Mouse (Mus musculus) limb, embryonic 12.5 days (tissue): ENCODE results near the gene Snx17. TPM values are rescaled to one million over a fixed set of nuclear protein-coding genes. Genes with fewer than 3 reads are reported as not detected.
"Not testable (repeated sequence)": the region's sequence is repeated elsewhere in the genome, so short reads cannot be mapped to it uniquely, and the experiment has no call there.

Experiments used
- ATAC-seq: fragments of 200-750 bp; cut with Nextera tagmentation; 2 replicates; pipeline ENCODE4 v1.8.0; 2017; ENCODE audit warnings: low read depth, moderate TSS enrichment; ENCODE audit not compliant: insufficient number of reproducible peaks, insufficient read depth, low FRiP score, low TSS enrichment
- H3K27ac ChIP-seq: fragments of 300-500 bp; sonication (generic); 2 replicates; pipeline ENCODE4 v1.5.1; 2016; ENCODE audit warnings: mild to moderate bottlenecking, moderate library complexity
- H3K27me3 ChIP-seq: fragments of 300-500 bp; sonication (generic); 2 replicates; pipeline ENCODE4 v1.6.1; 2016; ENCODE audit warnings: mild to moderate bottlenecking, moderate library complexity
- H3K36me3 ChIP-seq: fragments of 300-500 bp; sonication (generic); 2 replicates; pipeline ENCODE4 v1.6.1; 2016; ENCODE audit warnings: mild to moderate bottlenecking, moderate library complexity
- H3K4me1 ChIP-seq: fragments of 300-500 bp; sonication (generic); replicated peaks from 2 replicates; pipeline ENCODE4 v1.6.1; 2016
- H3K4me2 ChIP-seq: fragments of 300-500 bp; sonication (generic); 2 replicates; pipeline ENCODE4 v1.6.1; 2016; ENCODE audit warnings: mild to moderate bottlenecking, moderate library complexity
- H3K4me3 ChIP-seq: fragments of 300-500 bp; sonication (generic); replicated peaks from 2 replicates; pipeline ENCODE4 v1.5.1; 2016; ENCODE audit warnings: mild to moderate bottlenecking
- H3K9ac ChIP-seq: fragments of 300-500 bp; sonication (generic); replicated peaks from 2 replicates; pipeline ENCODE4 v1.6.1; 2016; ENCODE audit warnings: mild to moderate bottlenecking, moderate library complexity
- H3K9me3 ChIP-seq: fragments of 300-500 bp; sonication (generic); 2 replicates; pipeline ENCODE4 v1.6.1; 2016; ENCODE audit warnings: mild to moderate bottlenecking, moderate library complexity
- WGBS: fragments of 180-500 bp; shearing (Covaris S2); methylation state at CpG from one replicate; pipeline ENCODE4 v1.1.7; 2016; 5-methylcytosine and 5-hydroxymethylcytosine counted together
- polyA plus RNA-seq: library from polyadenylated mRNA; unstranded; fragments of >200 nt; fragmentation: Nextera tagmentation; extraction: Ambion mirVana; gene quantifications from 2 replicates; pipeline ENCODE4 v1.2.1, GENCODE M21; 2016

The Snx17 gene
- polyA plus RNA-seq, 1 experiment from 2014 or later = 153 TPM

- H3K9me3 ChIP-seq, H3K36me3 ChIP-seq, H3K4me1 ChIP-seq, H3K27me3 ChIP-seq, H3K4me2 ChIP-seq, H3K9ac ChIP-seq, ATAC-seq, H3K27ac ChIP-seq, H3K4me3 ChIP-seq: not testable (repeated sequence)
- 91% methylated on average over 6 of the region's 6 CpGs for WGBS
These were observed 23.5 kb downstream of the Snx17 start for GRCm38 (mm10) chr5:31216554-31216953.

GRCm38 (mm10) chr5:31218294-31218693 lies 25.3 kb downstream of the Snx17 start:
- Histone ChIP-seq H3K4me3 (no peak overlapping the region), H3K36me3 (no peaks in the 10 kb centered on the region), H3K4me2 (no peak overlapping the region), H3K27ac (no peak overlapping the region), H3K27me3 (no peaks in the 10 kb centered on the region), H3K9ac (no peak overlapping the region), H3K9me3 (no peaks in the 10 kb centered on the region), H3K4me1 (peaks cover 9% of the 10 kb centered on the region; the same call in 1 of the 2 replicates)
- ATAC-seq = no peak
- 61% methylated on average over 7 of the region's 7 CpGs for WGBS

- no peak overlapping the region for H3K27ac ChIP-seq
- H3K9ac ChIP-seq = no peak overlapping the region; the same call in 1 of the 2 replicates
- no peak for ATAC-seq
These were observed 26.0 kb downstream of the Snx17 start for GRCm38 (mm10) chr5:31219070-31219469.

GRCm38 (mm10) chr5:31219474-31219873 lies 26.4 kb downstream of the Snx17 start:
- Histone ChIP-seq H3K36me3 (no peaks in the 10 kb centered on the region), H3K9me3 (no peaks in the 10 kb centered on the region), H3K4me1 (peaks cover 9% of the 10 kb centered on the region; the same call in 1 of the 2 replicates), H3K27ac (peak overlapping the region; percentile 96; the same call in 1 of the 2 replicates), H3K4me3 (peak overlapping the region; percentile 95), H3K27me3 (no peaks in the 10 kb centered on the region), H3K9ac (peak overlapping the region; percentile 88), H3K4me2 (peak overlapping the region; percentile 82)
- WGBS = 2% methylated on average over 11 of the region's 11 CpGs
- ATAC-seq = no peak

More at GRCm38 (mm10) chr5:31219070-31219469, 26.0 kb downstream of the Snx17 start:
- WGBS = 1% methylated on average over 2 of the region's 2 CpGs
- peak overlapping the region; percentile 95 for H3K4me3 ChIP-seq
- peaks cover 9% of the 10 kb centered on the region; the same call in 1 of the 2 replicates for H3K4me1 ChIP-seq
- H3K27me3 ChIP-seq = no peaks in the 10 kb centered on the region
- H3K9me3 ChIP-seq = no peaks in the 10 kb centered on the region
- H3K4me2 ChIP-seq = peak overlapping the region; percentile 82
- H3K36me3 ChIP-seq = no peaks in the 10 kb centered on the region

- peak overlapping the region; percentile 82 for H3K4me2 ChIP-seq
- WGBS = under 1% methylated on average over 40 of the region's 40 CpGs
- no peaks in the 10 kb centered on the region for H3K9me3 ChIP-seq
- peak overlapping the region; percentile 95 for H3K4me3 ChIP-seq
- ATAC-seq = peak; percentile 52
- H3K9ac ChIP-seq = peak overlapping the region; percentile 88
- H3K4me1 ChIP-seq = peaks cover 9% of the 10 kb centered on the region; the same call in 1 of the 2 replicates
- peak overlapping the region; percentile 96 for H3K27ac ChIP-seq
- H3K27me3 ChIP-seq = no peaks in the 10 kb centered on the region
- no peaks in the 10 kb centered on the region for H3K36me3 ChIP-seq
These were observed 27.0 kb downstream of the Snx17 start for GRCm38 (mm10) chr5:31219911-31220447.

- Histone ChIP-seq H3K36me3 (no peaks in the 10 kb centered on the region), H3K27ac (peak within 1 kb of the TSS; percentile 96), H3K9ac (peak within 1 kb of the TSS; percentile 88), H3K9me3 (no peaks in the 10 kb centered on the region), H3K4me2 (peak within 1 kb of the TSS; percentile 82), H3K4me1 (peaks cover 9% of the 10 kb centered on the region; the same call in 1 of the 2 replicates), H3K4me3 (peak within 1 kb of the TSS; percentile 95), H3K27me3 (no peaks in the 10 kb centered on the region)
- WGBS = under 1% methylated on average over 70 of the region's 70 CpGs
- ATAC-seq = peak; percentile 93
These were observed 27.6 kb downstream of the Snx17 start, which contains the start of gene Ppm1g for GRCm38 (mm10) chr5:31220448-31221303. Gene Ppm1g, minus strand, starts transcription at chr5:31220687.

GRCm38 (mm10) chr5:31221304-31221945 lies 28.4 kb downstream of the Snx17 start:
- peak overlapping the region; percentile 82 for H3K4me2 ChIP-seq
- ATAC-seq = no peak
- no peaks in the 10 kb centered on the region for H3K36me3 ChIP-seq
- 13% methylated on average over 11 of the region's 11 CpGs for WGBS
- H3K27me3 ChIP-seq = no peaks in the 10 kb centered on the region
- H3K4me1 ChIP-seq = peaks cover 9% of the 10 kb centered on the region; the same call in 1 of the 2 replicates
- peak overlapping the region; percentile 96 for H3K27ac ChIP-seq
- no peaks in the 10 kb centered on the region for H3K9me3 ChIP-seq
- H3K9ac ChIP-seq = peak overlapping the region; percentile 88
- peak overlapping the region; percentile 95 for H3K4me3 ChIP-seq

- no peaks in the 10 kb centered on the region for H3K9me3 ChIP-seq
- no peaks in the 10 kb centered on the region for H3K36me3 ChIP-seq
- H3K9ac ChIP-seq = no peak overlapping the region
- no peak for ATAC-seq
- no peaks in the 10 kb centered on the region for H3K27me3 ChIP-seq
- no peak overlapping the region for H3K27ac ChIP-seq
- no peak overlapping the region for H3K4me2 ChIP-seq
- WGBS = 91% methylated on average over 9 of the region's 9 CpGs
- no peak overlapping the region for H3K4me3 ChIP-seq
- H3K4me1 ChIP-seq = peaks cover 9% of the 10 kb centered on the region; the same call in 1 of the 2 replicates
These were observed 29.7 kb downstream of the Snx17 start for GRCm38 (mm10) chr5:31222696-31223095.

- H3K9ac ChIP-seq = no peak overlapping the region
- WGBS = 65% methylated on average over 1 of the region's 1 CpGs
- H3K9me3 ChIP-seq = no peaks in the 10 kb centered on the region
- no peaks in the 10 kb centered on the region for H3K27me3 ChIP-seq
- H3K27ac ChIP-seq = no peak overlapping the region
- H3K4me2 ChIP-seq = no peak overlapping the region
- H3K4me3 ChIP-seq = no peak overlapping the region
- ATAC-seq = no peak
- H3K4me1 ChIP-seq = 0 out of 2 replicates have a peak, but pooled peaks cover 3% of the 10 kb centered on the region
- no peaks in the 10 kb centered on the region for H3K36me3 ChIP-seq
These were observed 33.6 kb downstream of the Snx17 start for GRCm38 (mm10) chr5:31226641-31227040.

GRCm38 (mm10) chr5:31240637-31241521 lies 47.9 kb downstream of the Snx17 start, which contains the start of the genes Nrbp1 and Gm9970:
Gene Nrbp1, plus strand, starts transcription at chr5:31240864.
Gene Gm9970, minus strand, starts transcription at chr5:31241232.
- under 1% methylated on average over 101 of the region's 103 CpGs for WGBS
- H3K9ac ChIP-seq = peak within 1 kb of the TSS; percentile 96
- peak within 1 kb of the TSS; percentile 95 for H3K4me3 ChIP-seq
- peak within 1 kb of the TSS; percentile 90 for H3K4me2 ChIP-seq
- peak within 1 kb of the TSS; percentile 97 for H3K27ac ChIP-seq
- H3K36me3 ChIP-seq = peaks cover 23% of the 10 kb centered on the region
- peak; percentile 97 for ATAC-seq
- peaks cover 5% of the 10 kb centered on the region; the same call in 1 of the 2 replicates for H3K9me3 ChIP-seq
- no peaks in the 10 kb centered on the region for H3K27me3 ChIP-seq
- peaks cover 11% of the 10 kb centered on the region for H3K4me1 ChIP-seq
